Mouse (Mus musculus) liver, embryonic 15.5 days (tissue): ENCODE results near the gene Nphs1. TPM values are rescaled to one million over a fixed set of nuclear protein-coding genes. Genes with fewer than 3 reads are reported as not detected.

ENCODE experiments used
- ATAC-seq: fragments of 200-750 bp; cut with Nextera tagmentation; 2 replicates; pipeline ENCODE4 v1.8.0; 2017; ENCODE audit warnings: moderate number of reproducible peaks, mild to moderate bottlenecking, moderate library complexity; ENCODE audit not compliant: insufficient read depth
- H3K27ac ChIP-seq: fragments of 300-500 bp; sonication (generic); replicated peaks from 2 replicates; pipeline ENCODE4 v1.5.1; 2015; ENCODE audit warnings: mild to moderate bottlenecking, inconsistent platforms
- H3K27me3 ChIP-seq: fragments of 300-500 bp; sonication (generic); 2 replicates; pipeline ENCODE4 v1.6.1; 2015; ENCODE audit warnings: mild to moderate bottlenecking, inconsistent platforms
- H3K36me3 ChIP-seq: fragments of 300-500 bp; sonication (generic); replicated peaks from 2 replicates; pipeline ENCODE4 v1.6.1; 2015; ENCODE audit warnings: moderate library complexity, mild to moderate bottlenecking, inconsistent platforms
- H3K4me1 ChIP-seq: fragments of 300-500 bp; sonication (generic); replicated peaks from 2 replicates; pipeline ENCODE4 v1.6.1; 2015; ENCODE audit warnings: inconsistent platforms
- H3K4me2 ChIP-seq: fragments of 300-500 bp; sonication (generic); 2 replicates; pipeline ENCODE4 v1.6.1; 2015; ENCODE audit warnings: moderate library complexity, mild to moderate bottlenecking, inconsistent platforms
- H3K4me3 ChIP-seq: fragments of 300-500 bp; sonication (generic); replicated peaks from 2 replicates; pipeline ENCODE4 v1.5.1; 2015; ENCODE audit warnings: mild to moderate bottlenecking, inconsistent platforms
- H3K9ac ChIP-seq: fragments of 300-500 bp; sonication (generic); 2 replicates; pipeline ENCODE4 v1.6.1; 2015; ENCODE audit warnings: moderate library complexity, mild to moderate bottlenecking, inconsistent platforms
- H3K9me3 ChIP-seq: fragments of 300-500 bp; sonication (generic); replicated peaks from 2 replicates; pipeline ENCODE4 v1.6.1; 2016; ENCODE audit warnings: inconsistent platforms
- WGBS: fragments of 180-500 bp; shearing (Covaris S2); methylation state at CpG from one replicate; pipeline ENCODE4 v1.1.7; 2015; ENCODE audit warnings: mixed read lengths; ENCODE audit not compliant: insufficient replicate concordance; 5-methylcytosine and 5-hydroxymethylcytosine counted together
- polyA plus RNA-seq: library from polyadenylated mRNA; unstranded; fragments of >200 nt; fragmentation: Nextera tagmentation; extraction: Ambion mirVana; gene quantifications from 2 replicates; pipeline ENCODE4 v1.2.1, GENCODE M21; 2015

Gene Nphs1
- polyA plus RNA-seq, 1 experiment from 2014 or later: 0.10 TPM

GRCm38 (mm10) chr7:30421890-30422435, 36.2 kb upstream of the Nphs1 start:
- Histone ChIP-seq H3K27ac (peak overlapping the region; percentile 53), H3K27me3 (peaks cover 13% of the 10 kb centered on the region; the same call in 1 of the 2 replicates), H3K4me2 (peak overlapping the region; percentile 89), H3K9me3 (no peaks in the 10 kb centered on the region), H3K4me1 (peaks cover 32% of the 10 kb centered on the region), H3K9ac (peak overlapping the region; percentile 50), H3K4me3 (peak overlapping the region; percentile 62), H3K36me3 (peaks cover 19% of the 10 kb centered on the region)
- peak; percentile 52 for ATAC-seq
- under 1% methylated on average over 45 of the region's 45 CpGs for WGBS

- H3K27ac ChIP-seq: peak overlapping the region; percentile 53; the same call in 1 of the 2 replicates
- 2% methylated on average over 9 of the region's 9 CpGs for WGBS
- H3K9ac ChIP-seq: peak overlapping the region; percentile 50; the same call in 1 of the 2 replicates
- ATAC-seq: no peak
- no peaks in the 10 kb centered on the region for H3K9me3 ChIP-seq
- peak overlapping the region; percentile 89 for H3K4me2 ChIP-seq
- peak overlapping the region; percentile 62 for H3K4me3 ChIP-seq
- H3K4me1 ChIP-seq: peaks cover 32% of the 10 kb centered on the region
- peaks cover 13% of the 10 kb centered on the region; the same call in 1 of the 2 replicates for H3K27me3 ChIP-seq
- H3K36me3 ChIP-seq: peaks cover 24% of the 10 kb centered on the region
Measured at GRCm38 (mm10) chr7:30422560-30422959, 35.6 kb upstream of the Nphs1 start.

GRCm38 (mm10) chr7:30423071-30423641, 35.0 kb upstream of the Nphs1 start:
- no peak for ATAC-seq
- Histone ChIP-seq H3K9ac (no peak overlapping the region), H3K9me3 (no peaks in the 10 kb centered on the region), H3K4me3 (peak overlapping the region; percentile 62), H3K27me3 (peaks cover 13% of the 10 kb centered on the region; the same call in 1 of the 2 replicates), H3K4me2 (peak overlapping the region; percentile 89), H3K27ac (peak overlapping the region; percentile 53; the same call in 1 of the 2 replicates), H3K4me1 (peaks cover 32% of the 10 kb centered on the region), H3K36me3 (peaks cover 25% of the 10 kb centered on the region)
- WGBS: 15% methylated on average over 23 of the region's 23 CpGs

GRCm38 (mm10) chr7:30429327-30429726, 28.8 kb upstream of the Nphs1 start:
- Histone ChIP-seq H3K9ac (no peak overlapping the region), H3K4me1 (no peaks in the 10 kb centered on the region)
- no peak for ATAC-seq

GRCm38 (mm10) chr7:30430191-30430590, 27.9 kb upstream of the Nphs1 start:
- peaks cover 22% of the 10 kb centered on the region for H3K36me3 ChIP-seq
- WGBS: 27% methylated on average over 2 of the region's 2 CpGs
- ATAC-seq: no peak
- H3K4me2 ChIP-seq: no peak overlapping the region
- H3K9me3 ChIP-seq: no peaks in the 10 kb centered on the region
- no peak overlapping the region for H3K9ac ChIP-seq
- H3K4me1 ChIP-seq: no peaks in the 10 kb centered on the region
- no peak overlapping the region for H3K27ac ChIP-seq
- H3K4me3 ChIP-seq: no peak overlapping the region
- peaks cover 5% of the 10 kb centered on the region; the same call in 1 of the 2 replicates for H3K27me3 ChIP-seq

More at GRCm38 (mm10) chr7:30429327-30429726, 28.8 kb upstream of the Nphs1 start:
- H3K27me3 ChIP-seq: no peaks in the 10 kb centered on the region
- no peak overlapping the region for H3K4me2 ChIP-seq
- no peak overlapping the region for H3K27ac ChIP-seq
- no peaks in the 10 kb centered on the region for H3K9me3 ChIP-seq
- peaks cover 24% of the 10 kb centered on the region for H3K36me3 ChIP-seq
- H3K4me3 ChIP-seq: no peak overlapping the region

- H3K36me3 ChIP-seq: peaks cover 9% of the 10 kb centered on the region
- H3K9me3 ChIP-seq: no peaks in the 10 kb centered on the region
- 12% methylated on average over 3 of the region's 3 CpGs for WGBS
- H3K27ac ChIP-seq: no peak overlapping the region
- no peak overlapping the region for H3K4me3 ChIP-seq
- 0 out of 2 replicates have a peak, but pooled peaks cover 2% of the 10 kb centered on the region for H3K4me1 ChIP-seq
- no peak overlapping the region for H3K4me2 ChIP-seq
- peaks cover 19% of the 10 kb centered on the region for H3K27me3 ChIP-seq
- no peak for ATAC-seq
- H3K9ac ChIP-seq: no peak overlapping the region
Measured at GRCm38 (mm10) chr7:30431793-30432192, 26.3 kb upstream of the Nphs1 start.

- no peak for ATAC-seq
- 2% methylated on average over 10 of the region's 10 CpGs for WGBS
- no peaks in the 10 kb centered on the region for H3K36me3 ChIP-seq
- H3K27me3 ChIP-seq: peaks cover 27% of the 10 kb centered on the region
- H3K4me3 ChIP-seq: no peak overlapping the region
- no peak overlapping the region for H3K4me2 ChIP-seq
- 0 out of 2 replicates have a peak, but pooled peaks cover 2% of the 10 kb centered on the region for H3K4me1 ChIP-seq
- H3K9ac ChIP-seq: no peak overlapping the region
- H3K9me3 ChIP-seq: no peaks in the 10 kb centered on the region
- H3K27ac ChIP-seq: no peak overlapping the region
Measured at GRCm38 (mm10) chr7:30434238-30434637, 23.9 kb upstream of the Nphs1 start.

- 43% methylated on average over 10 of the region's 10 CpGs for WGBS
- Histone ChIP-seq H3K4me1 (0 out of 2 replicates have a peak, but pooled peaks cover 2% of the 10 kb centered on the region), H3K9me3 (no peaks in the 10 kb centered on the region), H3K27ac (no peak overlapping the region), H3K9ac (no peak overlapping the region), H3K27me3 (peaks cover 30% of the 10 kb centered on the region), H3K4me2 (no peak overlapping the region), H3K4me3 (no peak overlapping the region), H3K36me3 (no peaks in the 10 kb centered on the region)
- ATAC-seq: no peak
Measured at GRCm38 (mm10) chr7:30434701-30435100, 23.4 kb upstream of the Nphs1 start.

GRCm38 (mm10) chr7:30435156-30435555, 23.0 kb upstream of the Nphs1 start:
- Histone ChIP-seq H3K9ac (no peak overlapping the region), H3K4me1 (0 out of 2 replicates have a peak, but pooled peaks cover 2% of the 10 kb centered on the region), H3K4me3 (no peak overlapping the region), H3K4me2 (no peak overlapping the region), H3K27ac (no peak overlapping the region), H3K9me3 (no peaks in the 10 kb centered on the region), H3K36me3 (no peaks in the 10 kb centered on the region), H3K27me3 (peaks cover 34% of the 10 kb centered on the region)
- ATAC-seq: no peak
- 33% methylated on average over 9 of the region's 9 CpGs for WGBS

- Histone ChIP-seq H3K4me1 (0 out of 2 replicates have a peak, but pooled peaks cover 2% of the 10 kb centered on the region), H3K9me3 (no peaks in the 10 kb centered on the region), H3K36me3 (no peaks in the 10 kb centered on the region), H3K9ac (no peak overlapping the region), H3K27ac (no peak overlapping the region), H3K4me2 (no peak overlapping the region), H3K27me3 (peaks cover 44% of the 10 kb centered on the region), H3K4me3 (no peak overlapping the region)
- no peak for ATAC-seq
- whole genome bisulfite sequencing: 14% methylated on average over 10 of the region's 10 CpGs
Measured at GRCm38 (mm10) chr7:30436879-30437278, 21.2 kb upstream of the Nphs1 start.

GRCm38 (mm10) chr7:30439734-30440133, 18.4 kb upstream of the Nphs1 start:
- Histone ChIP-seq H3K27me3 (peaks cover 70% of the 10 kb centered on the region), H3K27ac (no peak overlapping the region), H3K9me3 (no peaks in the 10 kb centered on the region), H3K9ac (no peak overlapping the region), H3K4me3 (no peak overlapping the region), H3K4me1 (peaks cover 12% of the 10 kb centered on the region; the same call in 1 of the 2 replicates), H3K4me2 (no peak overlapping the region), H3K36me3 (no peaks in the 10 kb centered on the region)
- WGBS: 70% methylated on average over 13 of the region's 13 CpGs
- no peak for ATAC-seq
